Mouse (Mus musculus) kidney, adult 2 months (tissue): ENCODE measurements around the gene Rptor.

ENCODE experiments used
- CTCF ChIP-seq: fragments of 200-500 bp; conservative IDR thresholded peaks from 2 replicates; pipeline ENCODE4 v1.5.1; 2011; ENCODE audit warnings: low read depth, mild to moderate bottlenecking, control low read depth, low read length, moderate library complexity, mixed read lengths; ENCODE audit not compliant: insufficient read depth, insufficient read length
- POLR2A ChIP-seq: fragments of 200-500 bp; IDR thresholded peaks from one replicate; pipeline ENCODE4 v1.6.1; 2011; ENCODE audit warnings: low read depth, low read length, control low read depth

DNA sequence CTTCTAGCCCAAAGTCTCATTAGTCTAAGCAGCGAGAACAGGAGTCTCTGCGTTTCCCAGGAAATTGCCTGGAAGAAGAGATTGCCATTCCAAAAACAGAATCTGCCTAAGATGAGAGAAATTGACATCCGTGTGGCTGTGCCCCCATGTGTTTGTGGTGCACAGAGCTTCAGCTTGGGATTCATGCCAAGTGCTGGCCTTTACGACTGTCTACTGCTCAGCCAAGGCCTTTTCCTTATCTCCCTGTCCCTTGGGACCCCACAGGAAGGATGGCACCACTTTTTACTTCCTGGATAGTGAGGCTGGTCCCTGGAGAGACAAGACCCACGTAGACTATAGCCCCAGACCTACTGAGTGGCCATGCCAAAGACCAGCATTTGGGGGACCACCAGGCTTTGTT is 206.6 kb downstream of the Rptor start:
- no peak for TF ChIP-seq POLR2A
- TF ChIP-seq CTCF: no peak
